Mouse (Mus musculus): ENCODE measurements around the gene Olfr672.
"Not testable (repeated sequence)": the region's sequence is repeated elsewhere in the genome, so short reads cannot be mapped to it uniquely, and the experiment has no call there.

The Olfr672 gene

DNA sequence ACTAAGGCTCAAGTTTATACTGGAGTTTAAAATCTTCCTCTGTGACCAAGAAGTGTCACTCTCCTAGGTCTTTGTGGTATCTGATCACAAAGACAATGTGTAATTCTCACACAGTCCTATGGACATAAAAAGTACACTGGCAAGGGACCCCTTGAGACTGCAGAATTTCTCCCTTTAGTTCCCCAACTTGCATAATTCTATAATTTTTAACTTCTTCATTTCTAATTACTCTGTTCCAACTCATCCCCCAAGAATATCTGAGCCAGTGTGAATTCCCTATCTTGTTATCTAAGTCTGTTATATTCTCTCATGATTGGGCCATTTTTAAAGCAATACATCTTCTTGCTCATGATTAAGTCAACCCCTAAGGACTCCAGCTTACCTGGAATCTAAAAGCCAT, at the start of gene Olfr672:
Gene Olfr672, minus strand, starts transcription at position 101 of the 400 bp plus-strand sequence.
- no peak for DNase-seq (ENCODE audit: low read depth)

DNA sequence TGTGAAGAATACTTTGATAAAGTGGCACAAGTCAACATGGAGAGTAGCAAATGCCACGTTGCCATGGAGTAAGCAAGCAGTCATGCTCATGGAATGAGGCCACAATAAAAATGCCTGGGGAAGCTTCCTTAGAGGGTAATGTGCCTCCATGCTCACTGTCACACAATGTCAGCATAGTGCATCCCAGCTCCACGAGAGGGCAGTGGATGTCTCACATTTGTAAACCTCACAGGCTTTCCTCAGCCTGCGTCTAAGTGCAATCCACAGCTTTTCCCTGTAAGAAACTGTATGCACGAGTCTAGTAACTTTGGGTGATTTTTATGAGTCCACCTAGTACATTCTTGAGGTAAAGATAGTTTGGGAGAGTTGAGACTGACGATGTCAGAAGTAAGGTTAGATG, 32.0 kb upstream of the Olfr672 start:
- DNase-seq (ENCODE audit: low read depth), result not testable (repeated sequence)

DNA sequence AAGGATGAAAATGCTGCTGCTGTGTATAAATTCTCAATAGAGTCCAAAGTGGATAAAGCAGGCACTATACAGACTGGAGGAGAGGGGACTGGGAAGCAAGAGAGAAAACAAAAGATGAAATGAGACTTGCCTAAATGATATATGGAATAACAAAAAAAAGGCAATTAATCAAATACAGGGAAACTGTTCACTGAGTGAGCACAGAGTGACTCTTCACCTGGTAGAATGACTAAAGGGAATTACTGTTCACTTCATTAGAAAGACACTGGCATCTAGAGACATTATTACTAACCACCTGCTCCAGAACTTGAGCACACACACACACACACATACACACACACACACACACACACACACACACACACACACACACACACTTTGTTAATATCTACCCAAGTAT, 30.6 kb upstream of the Olfr672 start, which contains the start of gene Olfr676:
Gene Olfr676, plus strand, starts transcription at position 301 of the 400 bp plus-strand sequence.
- no peak for DNase-seq (ENCODE audit: low read depth)

DNA sequence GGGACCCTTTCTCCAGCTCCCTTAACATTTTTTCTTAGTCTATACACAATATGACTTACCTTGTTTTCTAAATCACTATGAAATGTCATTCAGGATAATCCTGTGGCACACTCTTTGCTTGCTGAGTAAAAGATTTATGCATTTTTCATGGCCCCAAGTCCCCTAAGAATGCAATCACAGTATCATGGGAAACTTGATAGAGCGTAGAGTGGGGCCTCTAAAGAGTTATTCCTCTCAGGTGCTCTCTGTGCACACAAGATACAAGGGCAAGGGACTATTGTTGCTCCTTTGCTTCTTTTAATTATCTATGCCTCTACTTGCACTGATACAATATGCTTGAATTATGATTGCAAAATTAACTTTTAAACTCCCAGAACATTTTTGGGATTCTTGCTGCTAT, 26.5 kb upstream of the Olfr672 start, which contains the start of gene Olfr675:
Gene Olfr675, minus strand, starts transcription at position 101 of the 400 bp plus-strand sequence.
- DNase-seq (ENCODE audit: low read depth), result no peak

DNA sequence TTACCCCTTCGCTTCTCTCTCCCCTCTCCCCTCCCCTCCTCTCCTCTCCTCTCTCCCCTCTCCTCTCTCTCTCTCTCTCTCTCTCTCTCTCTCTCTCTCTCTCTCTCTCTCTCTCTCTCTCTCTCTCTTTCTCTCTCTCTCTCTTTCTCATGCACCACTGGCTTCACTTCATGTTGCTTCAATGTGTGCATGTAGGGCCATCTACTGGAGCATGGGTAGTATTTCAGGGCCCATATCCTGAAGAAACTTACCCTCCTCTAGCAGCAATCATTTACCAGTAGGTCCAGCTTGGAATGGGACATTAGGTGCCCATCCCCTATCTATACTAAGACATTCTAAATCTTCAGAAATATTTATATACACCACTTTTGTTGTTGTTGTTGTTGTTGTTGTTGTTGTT, 20.7 kb upstream of the Olfr672 start:
- DNase-seq (ENCODE audit: low read depth), result no peak

DNA sequence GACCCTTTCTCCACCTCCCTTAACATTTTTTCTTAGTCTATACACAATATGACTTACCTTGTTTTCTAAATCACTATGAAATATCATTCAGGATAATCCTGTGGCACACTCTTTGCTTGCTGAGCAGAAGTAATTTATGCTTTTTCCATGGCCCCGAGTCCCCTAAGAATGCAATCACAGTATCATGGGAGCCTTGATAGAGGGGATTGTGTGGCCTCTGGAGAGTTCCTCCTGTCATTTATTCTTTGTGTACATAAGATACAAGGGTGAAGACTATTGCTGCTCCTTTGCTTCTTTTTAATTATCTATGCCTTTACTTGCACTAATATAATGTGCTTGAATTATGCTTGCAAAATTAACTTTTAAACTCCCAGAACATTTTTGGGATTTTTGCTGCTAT, 22.8 kb downstream of the Olfr672 start, which contains the start of gene Olfr671:
Gene Olfr671, minus strand, starts transcription at position 101 of the 400 bp plus-strand sequence.
- no peak for DNase-seq (ENCODE audit: low read depth)

DNA sequence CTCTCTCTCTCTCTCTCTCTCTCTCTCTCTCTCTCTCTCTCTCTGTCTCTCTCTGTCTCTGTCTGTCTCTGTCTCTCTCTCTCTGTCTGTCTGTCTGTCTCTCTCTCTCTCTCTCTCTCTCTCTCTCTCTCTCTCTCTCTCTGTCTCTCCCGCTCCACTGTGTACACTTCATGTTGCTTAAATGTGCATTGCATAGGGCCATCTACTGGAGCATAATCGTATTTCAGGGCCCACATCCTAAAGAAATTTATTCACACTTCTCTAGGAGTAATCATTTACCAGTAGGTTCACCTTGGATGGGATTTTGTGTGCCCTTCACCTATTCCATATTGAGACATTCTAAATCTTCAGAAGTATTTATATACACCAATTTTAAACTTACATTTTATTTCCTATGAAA, 29.3 kb downstream of the Olfr672 start:
- DNase-seq (ENCODE audit: low read depth), result not testable (repeated sequence)

DNA sequence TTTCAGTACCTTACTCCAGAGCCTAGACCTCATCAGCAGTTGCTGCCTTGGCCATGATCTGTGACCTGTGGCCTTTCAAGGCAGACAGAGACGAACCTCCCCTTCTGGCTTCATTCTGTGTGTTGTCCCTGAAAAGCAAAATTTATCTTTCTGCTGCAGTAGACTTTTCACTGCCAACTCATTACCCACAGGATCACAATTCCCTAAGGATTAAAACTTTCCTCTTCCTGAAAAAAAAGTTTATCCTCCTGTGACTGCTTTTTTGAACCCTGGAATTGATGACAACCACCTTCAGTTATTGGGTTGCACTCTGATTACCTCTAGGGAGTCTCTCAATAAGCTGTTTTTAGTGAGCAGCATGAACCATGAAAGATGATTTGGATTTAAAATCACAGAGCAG, 39.3 kb downstream of the Olfr672 start, which contains the start of gene Olfr670:
Gene Olfr670, minus strand, starts transcription at position 101 of the 400 bp plus-strand sequence.
- DNase-seq (ENCODE audit: low read depth), result no peak

DNA sequence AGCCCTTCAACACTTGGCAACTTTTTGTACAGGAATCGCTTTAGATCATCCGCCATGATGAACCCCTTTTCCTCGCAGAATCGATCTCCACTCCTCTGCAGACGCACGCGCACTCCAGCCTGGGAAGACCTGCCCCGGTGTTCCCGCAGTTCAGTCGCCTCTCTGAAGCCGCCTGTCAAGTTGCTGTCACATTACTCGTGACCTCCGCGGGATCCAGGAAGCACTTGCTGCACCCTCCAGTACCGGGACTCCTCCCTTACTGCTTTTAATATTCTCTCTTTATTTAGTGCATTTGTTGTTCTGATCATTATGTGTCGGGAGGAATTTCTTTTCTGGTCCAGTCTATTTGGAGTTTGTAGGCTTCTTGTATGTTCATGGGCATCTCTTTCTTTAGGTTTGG, 51.6 kb downstream of the Olfr672 start:
- DNase-seq (ENCODE audit: low read depth), result not testable (repeated sequence)
